Mouse (Mus musculus) left cerebral cortex, postnatal 25 days (tissue): ENCODE measurements around the gene Rrp36. TPM values are rescaled to one million over a fixed set of nuclear protein-coding genes. Genes with fewer than 3 reads are reported as not detected.
A peak's percentile ranks its signal among the peaks of the same experiment; 100 is the strongest.

ENCODE experiments used
- DNase-seq, 2 experiments: peaks; one replicate each; pipeline ENCODE4 v3.0.0; 2022; ENCODE audit warnings: low spot score in 2 of 2, mixed read lengths in 1 of 2
- intact Hi-C: fragments of 180-260 bp; cut with DNase I; formaldehyde crosslinking; loops from one replicate; pipeline ENCODE4 v1.15.1; 2025
- total RNA-seq, 2 experiments: library from RNA; stranded (reverse); gene quantifications; 2 replicates each; pipeline ENCODE4 v1.2.3; 2021

Rrp36 gene
- total RNA-seq, 2 experiments from 2014 or later, result 17.1 to 18.2 TPM

GRCm38 (mm10) chr17:46694517-46695063, 20.4 kb upstream of the Rrp36 start:
- intact Hi-C loops, result no loop called here
- DNase-seq, result no peak

- no peak for DNase-seq
- intact Hi-C loops, result no loop called here
Measured at GRCm38 (mm10) chr17:46691390-46691789, 17.2 kb upstream of the Rrp36 start.

- intact Hi-C loops, result no loop called here
- DNase-seq, result no peak
Measured at GRCm38 (mm10) chr17:46690665-46691064, 16.5 kb upstream of the Rrp36 start.

- DNase-seq, result no peak
- intact Hi-C loops, result no loop called here
Measured at GRCm38 (mm10) chr17:46685913-46686312, 11.8 kb upstream of the Rrp36 start.

GRCm38 (mm10) chr17:46682654-46683389, 8.7 kb upstream of the Rrp36 start:
- intact Hi-C loops, result no loop called here
- DNase-seq, result peak in 1 of 2 experiments; percentile 14

- intact Hi-C loops, result loop anchor here (2.0 kb wide), 1 partner anchor 23 kb away; the partner anchor contains the start of gene Ppp2r5d
- DNase-seq, result peak in 1 of 2 experiments; percentile 13
Measured at GRCm38 (mm10) chr17:46681466-46682118, 7.4 kb upstream of the Rrp36 start.

- intact Hi-C loops, result loop anchor here (2.0 kb wide), 1 partner anchor 24 kb away; the partner anchor contains the start of gene Ppp2r5d
- peak; percentile 94 to 99 for DNase-seq
Measured at GRCm38 (mm10) chr17:46680760-46681373, 6.7 kb upstream of the Rrp36 start, which contains the start of gene Klhdc3. Gene Klhdc3, minus strand, starts transcription at chr17:46680914.

- DNase-seq, result peak in 1 of 2 experiments; percentile 37
- intact Hi-C loops, result loop anchor here (2.0 kb wide), 1 partner anchor 25 kb away; the partner anchor contains the start of gene Ppp2r5d
Measured at GRCm38 (mm10) chr17:46679843-46680759, 5.9 kb upstream of the Rrp36 start.

- no peak for DNase-seq
- intact Hi-C loops, result no loop called here
Measured at GRCm38 (mm10) chr17:46678911-46679310, 4.8 kb upstream of the Rrp36 start.

GRCm38 (mm10) chr17:46678416-46678815, 4.3 kb upstream of the Rrp36 start, which contains the start of gene Mea1:
Gene Mea1, plus strand, starts transcription at chr17:46678793.
- intact Hi-C loops, result no loop called here

GRCm38 (mm10) chr17:46674530-46675283, 555 bp upstream of the Rrp36 start:
- intact Hi-C loops, result no loop called here
- DNase-seq, result no peak

More at GRCm38 (mm10) chr17:46678416-46678815, 4.3 kb upstream of the Rrp36 start, which contains the start of gene Mea1:
- no peak for DNase-seq

- intact Hi-C loops, result no loop called here
- no peak for DNase-seq
Measured at GRCm38 (mm10) chr17:46669911-46670310, 4.2 kb downstream of the Rrp36 start.

GRCm38 (mm10) chr17:46667712-46668111, 6.4 kb downstream of the Rrp36 start:
- no peak for DNase-seq
- intact Hi-C loops, result no loop called here

- intact Hi-C loops, result no loop called here
- no peak for DNase-seq
Measured at GRCm38 (mm10) chr17:46662730-46663129, 11.4 kb downstream of the Rrp36 start.

GRCm38 (mm10) chr17:46661981-46662380, 12.2 kb downstream of the Rrp36 start:
- DNase-seq, result no peak
- intact Hi-C loops, result no loop called here

GRCm38 (mm10) chr17:46661351-46661750, 12.8 kb downstream of the Rrp36 start:
- intact Hi-C loops, result no loop called here
- DNase-seq, result no peak

GRCm38 (mm10) chr17:46656054-46656453, 18.1 kb downstream of the Rrp36 start:
- no peak for DNase-seq
- intact Hi-C loops, result no loop called here
